Mouse (Mus musculus): ENCODE measurements around the gene Jmjd1c. TPM values are rescaled to one million over a fixed set of nuclear protein-coding genes. Genes with fewer than 3 reads are reported as not detected.

The Jmjd1c gene
- polyA plus RNA-seq, 1 experiment = 10.3 TPM

DNA sequence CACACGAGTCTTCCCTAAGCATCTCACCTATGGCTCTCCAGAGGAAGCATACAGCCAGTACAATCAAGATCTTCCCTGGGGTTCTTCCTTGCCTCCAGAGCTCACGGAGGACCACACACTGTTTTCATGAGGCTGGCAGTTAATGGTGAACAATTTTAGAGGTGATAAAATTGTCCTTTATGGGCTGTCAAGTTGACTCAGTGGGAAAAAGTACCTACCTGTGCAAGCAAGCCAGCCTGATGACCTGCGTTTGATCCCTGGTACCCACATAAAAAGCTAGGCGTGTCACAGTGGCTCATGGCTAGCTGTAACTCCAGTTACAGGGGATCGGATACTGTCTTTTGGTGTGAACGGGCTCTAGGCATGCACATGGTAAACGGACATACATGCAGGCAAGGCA is 10.0 kb upstream of the Jmjd1c start:
- no peak for TF ChIP-seq GATA1 (IDR thresholded peaks at IDR 0.05; ENCODE audit: low read length)

DNA sequence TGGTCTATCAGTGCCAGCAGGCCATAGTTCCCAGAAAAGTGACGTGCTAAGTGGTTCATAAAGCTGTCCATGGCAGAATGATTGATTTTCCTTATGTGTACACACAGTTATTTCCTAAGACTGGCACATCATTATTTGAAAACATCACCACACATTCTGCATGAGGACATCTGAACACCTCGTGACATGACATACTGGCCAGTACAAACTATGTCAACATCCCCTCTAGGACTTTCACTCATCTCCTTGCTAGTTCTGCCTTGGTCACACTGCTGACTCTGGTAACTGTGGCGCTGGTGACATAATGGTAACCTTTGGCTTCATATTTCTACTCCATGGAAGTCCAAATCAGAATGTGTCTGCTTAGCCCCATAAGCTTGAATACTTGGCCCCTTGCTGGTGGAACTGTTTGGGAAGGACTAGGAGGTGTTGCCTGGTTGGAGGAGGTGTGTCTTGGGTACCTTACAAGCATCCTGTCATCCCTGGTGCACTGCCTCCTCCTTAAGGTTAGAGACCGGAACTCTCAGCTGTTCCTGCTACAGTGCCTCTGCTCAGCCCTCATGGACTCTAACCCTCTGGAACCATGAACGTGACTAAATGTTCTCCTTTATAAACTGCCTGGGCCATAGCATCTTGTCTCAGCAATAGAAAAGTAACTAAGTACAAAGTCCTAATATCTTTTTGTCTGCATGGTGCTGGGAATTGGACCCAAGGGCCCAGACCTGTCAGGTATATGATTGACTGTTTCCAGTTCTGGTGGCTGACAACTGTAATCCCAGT is 8.3 kb upstream of the Jmjd1c start:
- TF ChIP-seq GATA1 (IDR thresholded peaks at IDR 0.05; ENCODE audit: low read length) = no peak

DNA sequence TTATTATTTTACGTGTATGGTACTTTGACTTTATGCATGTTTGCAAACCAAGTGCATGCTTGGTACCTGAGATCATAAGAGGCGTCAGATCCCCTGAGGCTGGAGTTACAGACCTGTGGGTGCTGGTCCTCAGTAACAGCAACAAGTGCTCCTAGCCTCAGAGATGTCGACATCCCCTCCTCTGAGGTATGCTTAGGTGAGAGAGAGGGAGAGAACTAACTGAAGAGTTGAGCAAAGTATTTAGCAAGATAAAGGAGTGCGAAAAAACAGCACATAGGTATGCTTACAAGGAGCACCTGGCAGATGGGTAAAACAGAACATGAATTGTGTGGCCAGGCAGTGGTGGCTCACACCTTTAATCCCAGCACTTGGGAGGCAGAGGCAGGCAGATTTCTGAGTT is 5.3 kb upstream of the Jmjd1c start:
- no peak for TF ChIP-seq GATA1 (IDR thresholded peaks at IDR 0.05; ENCODE audit: low read length)

DNA sequence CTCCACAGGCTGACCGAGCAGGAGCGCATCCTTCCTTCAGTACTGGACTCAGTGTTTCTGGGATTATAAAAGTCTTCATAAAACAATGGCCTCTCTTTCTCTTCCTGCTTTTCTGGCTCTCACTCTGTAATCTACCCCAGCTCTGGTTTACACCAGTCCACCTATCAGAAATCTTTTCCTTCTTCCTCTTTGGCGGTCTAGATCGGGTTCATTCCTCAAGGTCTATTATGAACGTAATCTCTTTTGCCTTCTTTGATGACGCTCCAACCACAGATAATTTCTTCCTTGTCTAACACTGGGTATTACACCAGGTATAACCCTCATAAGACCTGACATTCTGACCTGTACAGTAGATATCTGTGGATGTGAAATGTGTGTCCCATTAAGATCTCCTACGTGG is 1.0 kb upstream of the Jmjd1c start:
- no peak for TF ChIP-seq GATA1 (IDR thresholded peaks at IDR 0.05; ENCODE audit: low read length)

DNA sequence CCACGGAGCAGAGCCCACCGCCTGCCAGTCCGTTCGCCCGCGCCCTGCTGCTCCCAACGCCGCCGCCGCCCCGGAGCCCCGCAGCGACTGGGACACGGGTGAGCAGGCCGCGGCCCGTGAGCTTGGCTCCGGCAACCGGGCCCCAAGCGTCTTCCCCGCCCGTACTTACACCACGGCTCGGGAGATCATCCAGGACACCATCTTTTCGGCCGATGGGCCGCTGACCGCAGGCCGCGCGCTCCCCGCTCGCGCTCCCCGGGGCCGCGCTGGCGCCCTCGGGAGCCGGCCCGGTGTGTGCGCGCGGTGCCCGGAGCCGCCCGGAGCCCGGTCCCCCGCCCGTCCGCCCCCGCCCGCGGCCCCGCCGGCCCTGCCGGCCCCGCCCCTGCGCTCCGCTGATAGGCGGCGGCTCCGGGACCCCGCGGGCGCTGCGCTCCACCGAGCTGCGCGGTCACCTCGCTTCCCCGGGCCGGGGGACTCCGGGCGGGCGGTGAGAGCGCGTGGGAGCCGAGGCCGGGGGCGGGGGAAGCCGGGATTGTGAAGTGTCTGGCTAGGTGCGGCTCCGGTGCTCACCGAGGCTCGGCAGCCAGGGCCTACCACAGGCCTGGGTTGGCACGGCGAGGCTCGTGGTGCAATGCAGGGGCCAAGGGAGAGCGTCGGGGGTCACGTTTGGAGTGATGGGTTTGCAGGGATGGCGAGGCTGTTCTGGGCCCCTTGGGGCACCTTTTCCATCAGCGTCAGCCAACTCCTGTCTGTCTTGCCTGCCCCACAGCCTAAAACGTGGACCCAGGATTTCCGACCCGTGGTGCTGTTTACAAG is 904 bp downstream of the Jmjd1c start, which contains the start of gene Reep3:
Gene Reep3, minus strand, starts transcription at position 325 of the 816 bp plus-strand sequence.
- TF ChIP-seq GATA1 (IDR thresholded peaks at IDR 0.05; ENCODE audit: low read length) = no peak

DNA sequence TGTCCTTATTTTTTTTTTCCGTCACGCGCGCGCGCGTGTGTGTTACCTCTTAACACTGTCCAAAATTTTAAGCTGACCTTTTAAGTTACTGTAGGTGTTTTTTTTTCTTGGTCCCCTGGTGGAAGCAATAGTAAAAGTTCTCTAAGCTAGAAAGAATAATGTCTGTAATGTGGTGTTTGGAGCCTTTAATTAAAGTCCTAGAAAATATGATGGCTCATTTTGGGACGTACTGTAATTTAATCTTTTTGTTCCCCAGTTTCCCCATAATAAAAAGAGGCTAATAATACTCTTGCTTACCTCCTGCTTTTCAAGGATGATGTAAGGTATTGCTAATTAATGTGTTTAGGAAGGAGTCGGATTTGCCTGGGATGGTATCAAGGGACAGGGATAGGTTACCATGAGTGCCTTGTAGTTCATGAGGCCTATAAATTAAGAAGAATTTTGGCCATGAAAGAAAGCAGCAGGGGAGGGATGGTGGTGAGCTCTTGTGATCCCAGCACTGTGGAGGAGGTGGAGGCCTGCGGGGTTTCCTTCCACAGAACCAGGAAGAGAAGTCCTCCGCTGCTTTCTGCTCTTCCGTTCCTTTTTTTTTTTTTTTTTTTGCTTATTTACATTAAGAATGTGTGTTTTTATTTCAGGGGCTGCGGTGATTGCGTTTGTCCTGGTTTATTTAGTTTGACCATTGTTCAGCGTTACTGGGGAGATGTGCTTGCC is 1.7 kb downstream of the Jmjd1c start:
- no peak for TF ChIP-seq GATA1 (IDR thresholded peaks at IDR 0.05; ENCODE audit: low read length)

DNA sequence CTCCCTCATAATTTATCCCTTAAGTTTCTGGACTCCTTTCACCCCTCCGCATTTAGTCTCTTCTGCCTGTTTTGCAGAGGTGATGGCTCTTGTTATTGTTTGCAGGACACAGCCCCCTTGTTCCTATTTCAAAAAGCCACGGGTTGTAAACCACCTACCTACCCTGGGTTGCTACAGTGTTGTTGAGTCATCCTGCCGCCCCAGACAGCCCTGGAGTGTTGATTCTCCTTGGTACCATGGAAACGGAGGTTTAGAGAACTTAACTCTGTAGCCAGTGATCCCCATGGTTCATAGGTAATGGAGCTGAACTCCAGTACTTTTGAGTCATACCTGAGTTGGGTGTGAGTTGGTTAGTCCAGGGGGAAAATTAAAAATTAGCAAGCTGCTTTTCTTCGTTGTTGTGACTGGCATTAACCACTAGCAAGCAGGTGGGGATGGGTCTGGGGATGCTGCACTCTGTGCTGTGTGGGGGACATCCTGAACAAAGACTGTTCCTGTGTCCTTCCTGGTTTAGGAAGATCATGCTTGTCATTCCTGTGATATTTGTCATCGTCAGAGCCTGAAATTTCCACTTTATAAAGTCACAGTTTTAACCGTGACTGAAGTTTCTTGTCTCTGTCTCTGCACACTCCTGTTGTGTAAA is 2.6 kb downstream of the Jmjd1c start:
- no peak for TF ChIP-seq GATA1 (IDR thresholded peaks at IDR 0.05; ENCODE audit: low read length)

DNA sequence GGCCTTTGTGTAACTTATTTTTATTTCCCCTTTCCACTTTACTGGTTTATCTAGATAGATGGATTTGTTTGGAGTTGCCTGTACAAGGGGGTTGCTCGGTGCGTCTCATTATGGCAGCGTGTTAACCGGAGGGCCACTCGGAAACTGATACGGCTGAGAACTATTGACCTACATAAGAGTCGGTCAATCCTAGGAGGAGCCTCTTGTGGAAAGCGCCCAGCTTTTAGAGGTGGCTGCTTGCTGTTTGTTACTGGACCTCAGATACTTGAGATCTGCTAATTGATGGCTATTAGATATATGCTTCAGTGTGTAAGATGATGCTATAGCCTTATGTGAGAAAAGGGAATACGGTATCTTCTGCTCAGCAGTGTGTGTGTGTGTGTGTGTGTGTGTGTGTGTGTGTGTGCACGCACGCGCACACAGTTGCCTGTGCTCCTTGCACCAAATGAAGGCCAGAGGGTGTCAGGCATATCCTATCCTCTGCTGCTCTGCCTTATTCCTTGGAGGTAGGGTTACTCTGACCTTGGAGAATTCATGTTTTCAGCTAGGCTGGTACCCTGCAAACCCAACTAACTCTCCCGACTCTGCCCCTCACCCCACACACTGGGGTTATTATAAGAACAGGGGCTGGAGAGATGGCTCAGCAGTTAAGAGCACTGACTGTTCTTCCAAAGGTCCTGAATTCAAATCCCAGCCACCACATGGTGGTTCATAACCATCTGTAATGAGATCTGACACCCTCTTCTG is 3.4 kb downstream of the Jmjd1c start:
- no peak for TF ChIP-seq GATA1 (IDR thresholded peaks at IDR 0.05; ENCODE audit: low read length)

DNA sequence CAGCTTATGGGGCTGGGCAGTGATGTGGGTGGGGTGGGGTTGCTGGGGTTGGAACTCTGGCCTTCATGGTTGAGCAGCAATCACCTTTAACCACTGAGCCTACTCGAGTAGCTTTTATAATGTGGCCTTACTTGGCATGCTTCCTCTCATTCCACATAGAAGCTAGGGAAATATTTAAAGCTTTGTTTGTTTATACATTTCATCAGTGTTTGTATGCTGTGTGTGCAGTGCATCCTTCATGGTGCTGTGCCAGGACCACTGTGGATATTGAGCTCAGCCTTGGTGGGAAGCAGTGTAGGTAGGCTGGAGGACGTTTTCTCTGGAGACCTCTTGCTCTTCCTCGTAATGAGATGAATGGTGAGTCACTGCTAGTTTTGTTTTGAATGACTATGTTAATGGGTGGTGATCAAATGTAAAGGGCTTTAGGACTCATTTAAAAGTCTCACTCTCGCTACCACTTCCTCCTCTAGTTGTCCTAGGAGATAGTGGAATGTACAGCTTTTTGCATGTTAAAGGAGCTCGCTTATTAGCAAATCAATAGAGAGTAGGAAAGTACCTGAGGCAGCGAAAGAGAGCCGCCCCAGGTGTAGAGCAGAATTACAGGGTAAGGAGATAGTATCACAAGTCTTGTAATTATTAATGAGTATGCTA is 4.2 kb downstream of the Jmjd1c start:
- TF ChIP-seq GATA1 (IDR thresholded peaks at IDR 0.05; ENCODE audit: low read length) = no peak

DNA sequence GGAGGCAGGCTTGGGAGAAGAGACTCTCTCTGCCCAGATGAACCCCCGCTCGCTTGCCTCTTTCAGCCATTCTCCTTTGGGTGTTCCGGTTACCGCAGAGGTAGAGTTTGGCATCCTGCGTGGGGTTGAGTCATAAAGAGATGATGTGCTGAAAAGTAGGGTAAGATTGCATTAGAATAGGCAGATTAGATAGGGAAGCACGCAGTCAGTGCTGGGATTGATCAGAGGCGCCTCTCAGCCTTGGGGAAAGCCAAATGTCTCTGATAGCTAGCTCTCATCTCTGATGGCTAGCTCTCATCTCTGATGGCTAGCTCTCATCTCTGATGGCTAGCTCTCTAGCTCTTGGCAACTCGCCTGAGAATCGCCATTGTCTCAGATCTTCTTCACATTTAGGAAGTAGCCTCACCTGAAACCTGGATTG is 4.9 kb downstream of the Jmjd1c start:
- no peak for TF ChIP-seq GATA1 (IDR thresholded peaks at IDR 0.05; ENCODE audit: low read length)

DNA sequence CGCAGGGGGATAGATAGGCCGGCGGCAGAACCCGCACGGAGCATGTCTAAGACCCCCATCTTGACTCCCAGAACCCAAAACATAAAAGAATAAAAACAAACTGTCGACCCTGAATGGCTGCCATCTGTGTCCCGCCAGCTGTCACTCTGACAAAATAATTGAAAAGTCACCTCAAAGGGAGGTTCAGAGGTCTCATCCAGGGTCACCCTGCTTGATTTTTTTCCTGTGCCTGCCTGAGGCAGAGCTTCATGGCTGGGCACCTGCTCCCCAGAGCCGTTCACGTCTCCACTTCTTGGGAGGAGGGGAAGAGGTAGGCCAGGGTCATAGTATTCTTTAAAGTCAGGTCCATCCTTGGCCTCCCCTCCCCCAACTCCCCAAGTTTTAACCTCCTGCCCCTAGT is 8.6 kb downstream of the Jmjd1c start:
- no peak for TF ChIP-seq GATA1 (IDR thresholded peaks at IDR 0.05; ENCODE audit: low read length)

DNA sequence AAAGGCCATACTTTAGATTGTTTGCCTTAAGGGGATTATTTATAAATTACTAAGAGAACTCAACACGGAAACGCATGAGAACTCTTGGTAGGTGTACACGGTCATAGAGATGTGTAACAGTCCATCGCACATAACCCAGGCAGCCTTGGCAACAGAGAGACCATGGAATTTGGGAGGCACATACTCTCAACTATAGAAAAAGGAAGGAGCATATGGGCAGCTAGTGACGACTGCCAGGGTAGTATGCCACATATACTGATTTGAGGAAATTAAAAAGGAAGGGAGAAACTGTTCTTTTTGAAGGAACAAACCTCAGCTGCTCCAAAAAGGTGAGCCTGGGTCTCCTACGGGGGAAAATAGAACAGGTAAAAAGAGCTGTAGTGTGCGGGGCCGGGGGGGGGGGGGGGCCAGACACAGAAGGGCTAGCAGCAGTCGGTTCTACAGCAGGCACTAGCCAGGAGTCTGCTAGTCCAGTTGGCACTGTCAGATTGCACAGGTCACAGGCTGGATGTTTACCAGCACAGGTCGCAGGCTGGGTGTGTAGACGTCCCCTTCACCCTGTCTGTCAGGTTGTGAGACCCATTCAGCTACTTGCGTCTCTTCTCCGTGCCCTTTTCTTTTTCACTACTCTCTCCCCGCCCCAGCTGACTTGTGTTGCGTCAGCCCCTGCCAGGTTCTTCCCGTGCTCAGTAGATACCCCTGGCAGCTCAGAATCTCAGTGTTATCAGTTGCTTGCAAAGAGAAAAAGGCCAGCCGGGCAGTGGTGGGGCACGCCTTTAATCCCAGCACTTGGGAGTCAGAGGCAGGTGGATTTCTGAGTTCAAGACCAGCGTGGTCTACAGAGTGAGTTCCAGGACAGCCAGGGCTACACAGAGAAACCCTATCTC is 9.6 kb downstream of the Jmjd1c start:
- TF ChIP-seq GATA1 (IDR thresholded peaks at IDR 0.05; ENCODE audit: low read length) = no peak

DNA sequence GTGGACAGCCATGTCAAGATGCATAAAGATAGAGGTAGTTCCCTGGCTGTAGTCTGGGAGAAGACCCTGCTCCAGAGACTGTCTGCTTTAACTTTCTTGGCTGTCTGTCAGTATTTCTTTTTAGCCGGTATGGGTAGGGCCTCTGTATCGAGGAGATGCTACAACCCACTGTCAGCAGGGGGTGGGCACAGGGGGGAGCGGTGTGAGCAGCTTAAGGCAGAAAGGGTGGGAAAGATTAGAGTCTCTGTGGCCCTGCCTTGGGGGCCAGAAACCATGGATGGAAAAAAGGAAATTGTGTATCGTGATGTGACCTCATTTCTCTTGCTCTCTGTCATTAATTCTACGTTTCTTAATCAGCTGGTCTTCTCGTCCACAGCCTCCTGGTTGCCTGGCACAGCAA is 10.5 kb downstream of the Jmjd1c start:
- TF ChIP-seq GATA1 (IDR thresholded peaks at IDR 0.05; ENCODE audit: low read length) = no peak
